Mouse (Mus musculus) midbrain, embryonic 15.5 days (tissue): ENCODE data around the gene Foxg1. TPM values are rescaled to one million over a fixed set of nuclear protein-coding genes. Genes with fewer than 3 reads are reported as not detected.

Source experiments
- polyA plus RNA-seq: library from polyadenylated mRNA; unstranded; fragments of >200 nt; fragmentation: Nextera tagmentation; extraction: Ambion mirVana; gene quantifications from 2 replicates; pipeline ENCODE4 v1.2.1, GENCODE M21; 2015

Gene Foxg1
- polyA plus RNA-seq, 1 experiment from 2014 or later = 1.3 TPM

Other genes starting within 250 kb of the Foxg1 start
- gene Gm43517, start 2.5 kb downstream of the Foxg1 start, polyA plus RNA-seq = 0.24 TPM in 1 of 2 replicates, not detected in the other